Mouse (Mus musculus) adrenal gland, postnatal 25 days (tissue): ENCODE results near the gene Crcp. TPM values are rescaled to one million over a fixed set of nuclear protein-coding genes. Genes with fewer than 3 reads are reported as not detected.

Experiments
- DNase-seq: peaks from one replicate; pipeline ENCODE4 v3.0.0; 2021; ENCODE audit warnings: mixed read lengths
- long read RNA-seq: library from polyadenylated mRNA; stranded (forward); transcript quantifications from one replicate; pipeline ENCODE4 v2.0.0, GENCODE M21; 2021
- total RNA-seq: library from RNA; stranded (reverse); gene quantifications from 2 replicates; pipeline ENCODE4 v1.2.3, GENCODE M21; 2021

Gene Crcp
- total RNA-seq: 43.9 and 48.0 TPM in 2 replicates
- long read RNA-seq, transcript Crcp-201 (6 exons, 1,492 nt): major isoform, 36 of 58 reads
- long read RNA-seq, transcript Crcp-202 (6 exons, 669 nt): minor isoform, 12 of 58 reads
- long read RNA-seq, partial matches to known transcripts: 2 of 58 reads
- long read RNA-seq, other reads (novel, unspliced or antisense): 6 of 58 reads

GRCm38 (mm10) chr5:130029142-130029897 lies at the start of gene Crcp, which contains the start of gene Asl:
TSS of gene Crcp (plus strand) at chr5:130029290.
TSS of gene Asl (minus strand) at chr5:130029247.
- peak; percentile 89 for DNase-seq

GRCm38 (mm10) chr5:129980216-129980615 lies 48.9 kb upstream of the Crcp start:
- no peak for DNase-seq

GRCm38 (mm10) chr5:129989376-129989775 lies 39.7 kb upstream of the Crcp start:
- DNase-seq: peak; percentile 30

GRCm38 (mm10) chr5:129991898-129992297 lies 37.2 kb upstream of the Crcp start:
- no peak for DNase-seq

GRCm38 (mm10) chr5:129993374-129993773 lies 35.7 kb upstream of the Crcp start:
- DNase-seq: no peak

- DNase-seq: no peak
Observed at GRCm38 (mm10) chr5:129994989-129995388, 34.1 kb upstream of the Crcp start.

- DNase-seq: no peak
Observed at GRCm38 (mm10) chr5:129997700-129998099, 31.4 kb upstream of the Crcp start.

- peak; percentile 52 for DNase-seq
Observed at GRCm38 (mm10) chr5:129999097-129999496, 30.0 kb upstream of the Crcp start.

- DNase-seq: no peak
Observed at GRCm38 (mm10) chr5:130000735-130001134, 28.4 kb upstream of the Crcp start.

- no peak for DNase-seq
Observed at GRCm38 (mm10) chr5:130001356-130001987, 27.6 kb upstream of the Crcp start.

- peak; percentile 86 for DNase-seq
Observed at GRCm38 (mm10) chr5:130002301-130003146, 26.6 kb upstream of the Crcp start, which contains the start of gene Gusb. TSS of gene Gusb (minus strand) at chr5:130003049.

GRCm38 (mm10) chr5:130003229-130003628 lies 25.9 kb upstream of the Crcp start:
- DNase-seq: no peak

GRCm38 (mm10) chr5:130007344-130007743 lies 21.7 kb upstream of the Crcp start:
- no peak for DNase-seq

GRCm38 (mm10) chr5:130008034-130008590 lies 21.0 kb upstream of the Crcp start:
- DNase-seq: no peak

- no peak for DNase-seq
Observed at GRCm38 (mm10) chr5:130009784-130010183, 19.3 kb upstream of the Crcp start.

- no peak for DNase-seq
Observed at GRCm38 (mm10) chr5:130010961-130011360, 18.1 kb upstream of the Crcp start.

GRCm38 (mm10) chr5:130015104-130015503 lies 14.0 kb upstream of the Crcp start:
- DNase-seq: no peak

- no peak for DNase-seq
Observed at GRCm38 (mm10) chr5:130019461-130019860, 9.6 kb upstream of the Crcp start.

- DNase-seq: no peak
Observed at GRCm38 (mm10) chr5:130021361-130021966, 7.6 kb upstream of the Crcp start.

GRCm38 (mm10) chr5:130022366-130022765 lies 6.7 kb upstream of the Crcp start:
- DNase-seq: no peak

- DNase-seq: no peak
Observed at GRCm38 (mm10) chr5:130023067-130023766, 5.9 kb upstream of the Crcp start.
